In the genomic region with DNA sequence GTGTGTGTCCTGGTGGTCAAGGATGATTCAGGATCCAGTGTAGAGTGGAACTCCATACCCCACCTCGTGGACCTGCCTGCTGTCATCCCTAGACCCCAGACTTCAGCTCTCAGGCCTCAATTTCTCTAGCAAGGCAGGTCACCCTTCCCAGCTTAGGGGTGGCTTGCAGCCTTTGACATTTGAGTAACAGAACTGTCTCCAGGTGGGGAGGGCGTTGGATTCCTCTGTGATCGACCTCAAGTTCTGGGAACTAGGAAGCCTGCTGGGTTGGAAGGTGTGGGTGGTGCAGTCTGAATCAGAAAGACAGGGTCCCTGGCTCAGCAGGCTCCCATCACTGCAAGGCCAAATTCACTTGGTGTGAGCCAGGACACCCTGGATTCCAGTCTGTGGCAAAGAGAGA, we compare ENCODE assay signal across 10 mouse cellular contexts. TPM values are rescaled to one million over a fixed set of nuclear protein-coding genes. Genes with fewer than 3 reads are reported as not detected.
DNase-seq lines count a peak whose midpoint lies in the region; ATAC-seq and TF ChIP-seq lines count a peak whose summit lies in the region.
"Had no signal": no experiment of that assay in that cellular context is flagged by ENCODE, and none has a peak within 500 bp of the region (broad histone marks: within the 10 kb centered on the region; RNA-seq: fewer than 3 reads in every experiment).

No protein-coding gene starts in this region.

- H3K4me1 ChIP-seq in heart, embryonic 11.5 days (ENCODE audit: control insufficient read depth, insufficient read depth, low read length), result peaks cover 53% of the 10 kb centered on the region
- peaks cover 50% of the 10 kb centered on the region for H3K4me1 ChIP-seq in limb, embryonic 14.5 days (ENCODE audit: control insufficient read depth, insufficient read depth, low read length)

- 75% methylated on average over 3 of the region's 3 CpGs for WGBS in heart, embryonic 11.5 days (ENCODE audit: insufficient replicate concordance)
- WGBS in limb, embryonic 14.5 days, result 79% methylated on average over 3 of the region's 3 CpGs

- H3K9me3 ChIP-seq in heart, embryonic 11.5 days (replicated peaks; ENCODE audit: control insufficient read depth, low read length), result no peaks in the 10 kb centered on the region
- H3K9me3 ChIP-seq in limb, embryonic 14.5 days (ENCODE audit: control insufficient read depth, low read length), result no peaks in the 10 kb centered on the region

- no peak for TF ChIP-seq POLR2A in limb, embryonic 14.5 days (IDR thresholded peaks at IDR 0.05; ENCODE audit: borderline replicate concordance, extremely low read depth, insufficient read depth, insufficient read length)

- no peak for ATAC-seq in heart, embryonic 11.5 days (replicated peaks; ENCODE audit: insufficient number of reproducible peaks, low FRiP score, low TSS enrichment)
- no peak for ATAC-seq in limb, embryonic 14.5 days (ENCODE audit: low FRiP score, low read depth)
- ATAC-seq: lung, postnatal 0 days had no signal

- H3K27me3 ChIP-seq in heart, embryonic 11.5 days (ENCODE audit: control insufficient read depth, insufficient read depth, low read length), result no peaks in the 10 kb centered on the region
- no peaks in the 10 kb centered on the region for H3K27me3 ChIP-seq in limb, embryonic 14.5 days (ENCODE audit: control insufficient read depth, insufficient read depth, low read length)

- DNase-seq in heart, adult 18-20 months, result no peak
- peak; percentile 2 for DNase-seq in right cerebral cortex, postnatal 4 days
- DNase-seq in right cerebral cortex, adult 18-20 months, result no peak
- DNase-seq in limb, embryonic 14.5 days (ENCODE audit: low spot score), result no peak
- no peak for DNase-seq in spleen, adult 18-20 months
- DNase-seq in embryo, embryonic 10 days (ENCODE audit: low spot score), result no peak
- DNase-seq in testis, postnatal 14 days (ENCODE audit: low spot score), result no peak
- DNase-seq: adrenal gland, postnatal 14 days had no signal

- no peak overlapping the region for H3K4me3 ChIP-seq in heart, embryonic 11.5 days (ENCODE audit: low read depth, low read length)
- H3K4me3 ChIP-seq in limb, embryonic 14.5 days (replicated peaks; ENCODE audit: low read length), result peak overlapping the region; percentile 86; the same call in 1 of the 2 replicates

- peak overlapping the region; percentile 98 for H3K4me2 ChIP-seq in heart, embryonic 11.5 days
- H3K4me2 ChIP-seq in limb, embryonic 14.5 days (replicated peaks; ENCODE audit: low read depth, low read length, severe bottlenecking), result no peak overlapping the region

- no peak overlapping the region for H3K27ac ChIP-seq in heart, embryonic 11.5 days (ENCODE audit: low read depth, low read length)
- H3K27ac ChIP-seq in limb, embryonic 14.5 days (replicated peaks; ENCODE audit: low read depth, low read length), result no peak overlapping the region

- H3K36me3 ChIP-seq in heart, embryonic 11.5 days (ENCODE audit: control insufficient read depth, insufficient read depth, low read length), result no peaks in the 10 kb centered on the region
- no peaks in the 10 kb centered on the region for H3K36me3 ChIP-seq in limb, embryonic 14.5 days (ENCODE audit: control insufficient read depth, insufficient read depth, low read length)

- H3K9ac ChIP-seq in heart, embryonic 11.5 days (ENCODE audit: low read depth, low read length), result no peak overlapping the region
- no peak overlapping the region; the same call in 1 of the 2 replicates for H3K9ac ChIP-seq in limb, embryonic 14.5 days (ENCODE audit: low read depth, low read length, severe bottlenecking)

RNA-seq across cellular contexts. Expression of a gene that starts 2.2 kb away (rescaled TPM):
- polyA plus RNA-seq in heart, embryonic 11.5 days (2014; fragmentation: Nextera tagmentation; extraction: Ambion mirVana), result 4.9 and 5.5 TPM in 2 replicates
- 1 to 10 TPM; 5.2 to 5.5 TPM for total RNA-seq in heart, adult 18-20 months (2021)
- 18.9 and 26.9 TPM in 2 replicates for polyA plus RNA-seq in limb, embryonic 14.5 days (2012; rRNA removed)
- 11.0 and 11.5 TPM in 2 replicates for polyA plus RNA-seq in limb, embryonic 14.5 days (2014; fragmentation: Nextera tagmentation; extraction: Ambion mirVana)

RNA-seq across cellular contexts. Expression of a gene that starts 13.5 kb away (rescaled TPM):
- 18.0 and 18.1 TPM in 2 replicates for polyA plus RNA-seq in heart, embryonic 11.5 days (2014; fragmentation: Nextera tagmentation; extraction: Ambion mirVana)
- total RNA-seq in heart, adult 18-20 months (2021), result 10 to 100 TPM; 11.2 to 11.6 TPM
- 56.4 and 79.5 TPM in 2 replicates for polyA plus RNA-seq in limb, embryonic 14.5 days (2012; rRNA removed)
- 27.9 and 32.4 TPM in 2 replicates for polyA plus RNA-seq in limb, embryonic 14.5 days (2014; fragmentation: Nextera tagmentation; extraction: Ambion mirVana)

RNA-seq across cellular contexts. Expression of a gene that starts 15.2 kb away (rescaled TPM):
- 94.3 and 100 TPM in 2 replicates for polyA plus RNA-seq in heart, embryonic 11.5 days (2014; fragmentation: Nextera tagmentation; extraction: Ambion mirVana)
- 10 to 100 TPM; 40.6 to 44.8 TPM for total RNA-seq in heart, adult 18-20 months (2021)
- polyA plus RNA-seq in limb, embryonic 14.5 days (2012; rRNA removed), result 116 and 173 TPM in 2 replicates
- polyA plus RNA-seq in limb, embryonic 14.5 days (2014; fragmentation: Nextera tagmentation; extraction: Ambion mirVana), result 129 and 132 TPM in 2 replicates

RNA-seq across cellular contexts. Expression of a gene that starts 27.8 kb away (rescaled TPM):
- polyA plus RNA-seq in heart, embryonic 11.5 days (2014; fragmentation: Nextera tagmentation; extraction: Ambion mirVana), result 76.9 and 78.1 TPM in 2 replicates
- total RNA-seq in heart, adult 18-20 months (2021), result 10 to 100 TPM; 20.1 to 22.2 TPM
- 83.1 and 107 TPM in 2 replicates for polyA plus RNA-seq in limb, embryonic 14.5 days (2012; rRNA removed)
- 91.4 and 104 TPM in 2 replicates for polyA plus RNA-seq in limb, embryonic 14.5 days (2014; fragmentation: Nextera tagmentation; extraction: Ambion mirVana)

RNA-seq across cellular contexts. Expression of a gene that starts 27.8 kb away (rescaled TPM):
- 6.2 and 6.6 TPM in 2 replicates for polyA plus RNA-seq in heart, embryonic 11.5 days (2014; fragmentation: Nextera tagmentation; extraction: Ambion mirVana)
- 1 to 10 TPM; 1.1 to 1.5 TPM for total RNA-seq in heart, adult 18-20 months (2021)
- polyA plus RNA-seq in limb, embryonic 14.5 days (2012; rRNA removed), result 16.8 and 29.2 TPM in 2 replicates
- 5.6 and 6.4 TPM in 2 replicates for polyA plus RNA-seq in limb, embryonic 14.5 days (2014; fragmentation: Nextera tagmentation; extraction: Ambion mirVana)
